Mouse (Mus musculus) neural tube, embryonic 12.5 days (tissue): ENCODE results near the gene Med9. TPM values are rescaled to one million over a fixed set of nuclear protein-coding genes. Genes with fewer than 3 reads are reported as not detected.

Source experiments
- polyA plus RNA-seq: library from polyadenylated mRNA; unstranded; fragments of >200 nt; fragmentation: Nextera tagmentation; extraction: Ambion mirVana; gene quantifications from 2 replicates; pipeline ENCODE4 v1.2.1, GENCODE M21; 2016

The Med9 gene
- polyA plus RNA-seq, 1 experiment from 2014 or later: 40.7 TPM

Other genes with a start within 250 kb of the Med9 start
- gene Pld6, start 160.6 kb upstream of the Med9 start, polyA plus RNA-seq: 1.0 and 1.7 TPM in 2 replicates
- 33.3 and 34.4 TPM in 2 replicates for gene Flcn, start 138.2 kb upstream of the Med9 start, polyA plus RNA-seq
- gene Nt5m, start 108.8 kb upstream of the Med9 start, polyA plus RNA-seq: 52.3 and 53.8 TPM in 2 replicates
- 209 and 214 TPM in 2 replicates for gene Cops3, start 108.4 kb upstream of the Med9 start, polyA plus RNA-seq
- gene Rasd1, start 16.7 kb downstream of the Med9 start, polyA plus RNA-seq: 1.2 and 1.3 TPM in 2 replicates
- 4.9 and 6.1 TPM in 2 replicates for gene Pemt, start 98.3 kb downstream of the Med9 start, polyA plus RNA-seq
- 34.0 and 35.6 TPM in 2 replicates for gene Rai1, start 156.8 kb downstream of the Med9 start, polyA plus RNA-seq